Mouse (Mus musculus) lung, postnatal 25 days (tissue): ENCODE measurements at regions not wholly inside any gene's neighbourhood (a gene's known extent, or its start where the extent isn't known, plus 50 kb on each side); places are given as distances from the start of the nearest gene placed in this dataset.
"Not testable (repeated sequence)": the region's sequence is repeated elsewhere in the genome, so short reads cannot be mapped to it uniquely, and the experiment has no call there.

ENCODE experiments used
- DNase-seq: peaks from one replicate; pipeline ENCODE4 v3.0.0; 2022; ENCODE audit warnings: low spot score

GRCm38 (mm10) chr12:45287759-45288158, 213.2 kb upstream of the Stxbp6 start:
- DNase-seq = no peak

DNA sequence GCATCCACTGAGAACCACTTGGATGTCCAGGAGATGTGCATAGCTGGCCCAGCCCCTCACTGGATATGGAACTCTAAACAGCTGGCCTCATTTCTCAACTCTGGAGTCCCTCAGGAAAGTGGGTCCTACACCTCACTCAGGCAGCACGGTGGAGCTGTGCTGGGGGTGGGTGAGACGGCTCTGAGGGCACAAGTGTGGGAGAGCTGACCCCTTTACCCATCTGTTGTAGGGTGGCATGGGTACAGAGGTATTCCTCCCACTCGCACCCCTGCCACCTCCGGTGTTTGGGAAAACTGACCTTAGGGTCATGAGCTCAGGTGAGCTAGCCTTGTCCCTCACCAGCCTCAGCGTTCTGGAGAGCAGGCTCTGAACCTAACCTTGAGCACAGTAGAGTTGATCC, 181.8 kb upstream of the Stxbp6 start:
- DNase-seq = no peak

DNA sequence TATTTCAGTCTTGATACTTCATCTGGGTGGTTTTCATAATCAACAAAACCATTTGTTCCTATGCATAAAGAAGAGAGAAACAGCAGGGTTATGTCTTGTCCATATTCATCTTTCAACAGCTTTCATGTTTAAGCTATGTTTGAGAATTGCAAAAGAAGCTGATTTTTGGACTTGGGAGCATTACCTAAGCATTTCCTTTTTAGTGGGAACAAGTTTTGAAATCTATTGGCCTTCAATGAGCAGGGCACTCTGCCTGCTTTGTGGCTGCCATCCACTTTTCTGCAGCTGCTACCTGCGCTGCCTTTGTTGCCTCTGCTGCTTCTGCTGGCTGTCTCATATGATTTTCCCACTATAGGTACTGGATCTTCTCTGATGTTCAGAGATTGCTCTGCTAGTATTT, 136.6 kb upstream of the Stxbp6 start:
- DNase-seq = no peak

DNA sequence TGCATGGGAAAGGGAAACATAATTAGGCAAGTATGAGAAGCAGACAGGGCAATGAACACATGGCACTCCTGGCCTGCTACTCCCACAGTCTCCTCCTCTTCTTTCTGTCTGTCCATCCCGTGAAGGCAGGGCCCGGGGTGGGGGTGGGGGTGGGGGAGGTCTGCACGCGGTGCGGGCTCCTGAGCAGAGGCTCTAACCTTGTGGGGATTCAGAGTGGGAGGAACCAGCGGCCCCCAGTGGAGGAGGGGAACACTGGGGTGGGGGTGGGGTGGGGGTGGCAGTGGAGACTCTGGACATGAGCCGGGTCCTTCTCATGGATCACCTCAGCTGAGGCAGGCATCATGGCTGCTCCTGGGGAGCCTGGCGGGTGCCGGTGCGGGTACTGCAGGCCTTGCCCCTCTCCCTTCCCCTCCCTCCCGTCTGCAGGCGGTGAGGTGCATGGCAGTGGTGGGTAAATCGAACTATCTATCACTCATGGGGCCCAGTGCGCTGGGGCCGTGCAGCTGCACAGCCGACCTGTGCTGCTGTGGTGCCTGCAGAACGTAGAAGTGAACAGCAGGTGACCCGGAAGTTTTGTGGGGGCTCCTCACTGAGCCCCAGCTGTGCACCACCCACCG, 120.9 kb upstream of the Stxbp6 start:
- DNase-seq = no peak

GRCm38 (mm10) chr12:45187149-45187548, 112.6 kb upstream of the Stxbp6 start:
- DNase-seq = peak; percentile 14

GRCm38 (mm10) chr12:45184510-45184909, 110.0 kb upstream of the Stxbp6 start:
- no peak for DNase-seq

GRCm38 (mm10) chr12:45177454-45177853, 102.9 kb upstream of the Stxbp6 start:
- DNase-seq = no peak

- DNase-seq = not testable (repeated sequence)
Measured at GRCm38 (mm10) chr12:45175259-45175658, 100.8 kb upstream of the Stxbp6 start.

GRCm38 (mm10) chr12:45171927-45172642, 97.6 kb upstream of the Stxbp6 start:
- DNase-seq = peak; percentile 58

GRCm38 (mm10) chr12:45162011-45162410, 87.5 kb upstream of the Stxbp6 start:
- DNase-seq = peak; percentile 39

DNA sequence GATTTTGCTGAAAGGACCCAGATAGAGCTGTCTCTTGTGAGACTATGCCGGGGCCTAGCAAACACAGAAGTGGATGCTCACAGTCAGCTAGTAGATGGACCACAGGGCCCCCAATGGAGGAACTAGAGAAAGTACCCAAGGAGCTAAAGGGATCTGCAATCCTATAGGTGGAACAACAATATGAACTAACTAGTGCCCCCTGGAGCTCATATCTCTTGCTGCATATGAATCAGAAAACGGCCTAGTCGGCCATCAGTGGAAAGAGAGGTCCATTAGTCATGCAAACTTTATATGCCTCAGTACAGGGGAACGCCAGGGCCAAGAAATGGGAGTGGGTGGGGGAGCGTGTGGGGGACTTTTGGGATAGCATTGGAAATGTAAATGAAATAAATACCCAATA, 87.1 kb upstream of the Stxbp6 start:
- not testable (repeated sequence) for DNase-seq

DNA sequence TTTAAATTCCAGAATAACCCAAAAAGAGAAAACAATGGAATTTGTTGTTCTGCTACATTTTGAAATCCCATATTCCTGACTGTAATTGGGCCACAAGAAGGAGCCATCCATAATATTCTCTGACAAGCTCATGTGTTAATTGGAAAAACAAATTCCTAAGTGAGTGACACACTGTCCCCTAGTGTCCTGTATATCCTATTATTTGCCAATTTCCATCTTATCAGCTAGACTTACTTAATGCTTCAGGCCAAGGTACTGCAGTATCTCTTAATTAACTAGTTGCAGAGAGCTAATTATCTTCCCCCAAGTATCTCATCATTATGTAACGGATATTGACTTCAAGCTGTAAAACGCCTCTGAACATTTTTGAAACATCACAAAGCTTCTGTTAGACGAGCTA, 84.5 kb upstream of the Stxbp6 start:
- DNase-seq = no peak

DNA sequence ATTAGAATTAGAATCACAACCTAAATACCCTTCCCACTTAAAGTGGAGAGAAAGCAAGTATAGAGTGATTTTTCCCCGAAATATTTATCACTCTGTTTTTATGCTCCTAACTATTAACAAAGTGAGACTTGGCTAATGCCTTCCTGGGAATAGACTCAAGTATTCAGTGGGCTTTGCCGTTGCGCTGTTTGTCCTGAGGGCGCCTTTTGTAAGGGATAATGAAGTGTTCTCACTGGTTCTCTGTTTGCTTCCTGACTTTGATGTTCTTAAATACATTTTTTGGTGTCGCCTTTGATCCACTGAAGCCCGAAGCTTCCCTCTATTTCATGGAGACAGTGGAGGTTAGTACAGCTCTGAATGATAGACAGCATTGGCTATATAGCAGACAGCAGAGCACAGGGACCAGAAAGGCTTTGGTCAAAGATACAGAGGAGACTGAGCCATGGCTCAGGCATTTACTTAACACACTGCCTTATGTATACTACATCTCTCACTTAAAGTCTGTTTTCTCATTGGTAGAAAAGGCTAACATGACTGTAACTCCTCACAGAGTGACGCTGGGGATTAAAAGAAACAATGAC, 63.0 kb upstream of the Stxbp6 start:
- DNase-seq = no peak

- DNase-seq = no peak
Measured at GRCm38 (mm10) chr12:45133415-45133814, 58.9 kb upstream of the Stxbp6 start.

DNA sequence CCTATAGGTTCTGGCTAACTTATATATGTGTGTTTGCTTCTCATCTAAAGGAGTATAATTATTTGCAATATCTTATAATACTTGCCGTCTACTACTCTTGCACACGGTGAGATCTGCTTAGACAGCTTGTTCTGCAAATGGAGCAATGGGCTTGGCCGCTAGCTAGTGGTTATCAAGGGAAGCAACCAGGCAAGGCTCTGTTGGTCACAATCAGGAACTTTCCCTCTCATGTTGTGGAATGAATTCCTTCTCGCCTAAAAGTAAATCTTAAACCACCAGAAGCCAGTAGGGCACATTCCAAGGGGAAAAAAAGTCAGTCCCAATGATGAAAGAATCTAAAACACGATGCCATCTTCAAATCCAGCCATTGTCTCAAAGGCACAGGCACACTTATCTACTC, 56.6 kb upstream of the Stxbp6 start:
- DNase-seq = no peak

DNA sequence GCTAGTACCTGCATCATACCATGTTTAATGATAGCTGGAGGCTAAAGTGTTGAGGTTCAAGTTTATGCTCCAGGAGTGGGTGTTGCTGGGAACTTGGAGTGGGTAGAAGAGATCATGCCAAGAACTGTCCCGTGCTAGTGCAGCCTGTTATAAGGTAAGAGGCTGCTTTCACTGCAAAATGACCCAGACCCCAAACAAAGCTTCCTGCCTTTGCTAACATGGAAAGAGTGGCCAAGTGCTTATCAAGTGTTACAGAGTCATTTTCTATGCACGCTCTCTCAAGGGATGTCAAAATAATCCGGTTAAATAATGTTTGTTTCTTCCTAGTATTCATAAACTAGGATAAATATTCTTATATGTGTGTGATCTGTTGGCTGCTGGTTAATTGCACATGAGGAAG, 51.4 kb upstream of the Stxbp6 start:
- peak; percentile 38 for DNase-seq
